27 mouse cellular contexts compared by ENCODE assay signal in genomic region chr16:8848309-8849068, GRCm38 (mm10). TPM values are rescaled to one million over a fixed set of nuclear protein-coding genes. Genes with fewer than 3 reads are reported as not detected.
DNase-seq lines count a peak whose midpoint lies in the region; ATAC-seq and TF ChIP-seq lines count a peak whose summit lies in the region.
"Had no signal": no experiment of that assay in that cellular context is flagged by ENCODE, and none has a peak within 500 bp of the region (broad histone marks: within the 10 kb centered on the region; RNA-seq: fewer than 3 reads in every experiment).

No protein-coding gene starts in this region.

- no peaks in the 10 kb centered on the region for H3K27me3 ChIP-seq in kidney, adult 2 months (replicated peaks; ENCODE audit: control insufficient read depth, insufficient read depth, low read length)
- H3K27me3 ChIP-seq: embryonic facial prominence, embryonic 12.5 days; neural tube, embryonic 15.5 days had no signal

- 62% methylated on average over 4 of the region's 4 CpGs for WGBS in kidney, adult 2 months

- H3K36me3 ChIP-seq in kidney, adult 2 months (ENCODE audit: control insufficient read depth, insufficient read depth, low read length): peaks cover 22% of the 10 kb centered on the region

- H3K4me3 ChIP-seq in kidney, adult 2 months (ENCODE audit: insufficient read depth, low read depth, low read length): no peak overlapping the region
- H3K4me3 ChIP-seq: embryonic facial prominence, embryonic 12.5 days; erythroblast, embryonic 14.5 days; neural tube, embryonic 15.5 days had no signal

- peak; percentile 68 for ATAC-seq in inflammation-experienced regulatory T-cells, adult 6 months
- ATAC-seq: forebrain, embryonic 16.5 days had no signal

- DNase-seq in kidney, adult 2 months: no peak
- DNase-seq in kidney, adult 18-20 months: no peak
- peak; percentile 53 for DNase-seq in 416B (ENCODE audit: low read depth)
- peak; percentile 24 for DNase-seq in CD4-positive helper T cell, adult 2 months (ENCODE audit: low read depth, low spot score)
- DNase-seq in c-Kit-positive CD71-positive TER-119-positive erythroid progenitor cells, embryonic 14.5 days (ENCODE audit: low spot score): no peak
- DNase-seq in layer of hippocampus, postnatal 10 days (ENCODE audit: low spot score in 2 of 2): no peak
- DNase-seq: adrenal gland, adult 2 months; adrenal gland, postnatal 36 days; cerebellum, adult 8-10 months; cerebellum, postnatal 36 days; gastrocnemius, postnatal 14 days; kidney, adult 9 months; kidney, postnatal 10 days; layer of hippocampus, adult 9-11 months; lung, postnatal 10 days; midbrain, embryonic 14.5 days; retina, postnatal 1 day; right cerebral cortex, postnatal 14 days; thymus, postnatal 4 days had no signal

- TF ChIP-seq POLR2A in kidney, adult 2 months (IDR thresholded peaks at IDR 0.05; ENCODE audit: low read depth, low read length): no peak

- peaks cover 19% of the 10 kb centered on the region for H3K4me1 ChIP-seq in kidney, adult 2 months (ENCODE audit: control insufficient read depth, insufficient read depth, low read length)
- H3K4me1 ChIP-seq: embryonic facial prominence, embryonic 12.5 days had no signal

- TF ChIP-seq CTCF in kidney, adult 2 months (conservative IDR thresholded peaks at IDR 0.05; ENCODE audit: insufficient read depth, insufficient read length, low read depth, low read length): no peak

- peak overlapping the region; percentile 38; the same call in 1 of the 2 replicates for H3K27ac ChIP-seq in kidney, adult 2 months (ENCODE audit: insufficient read depth, low read depth, low read length)
- H3K27ac ChIP-seq: embryonic facial prominence, embryonic 12.5 days; hindbrain, embryonic 14.5 days; liver, embryonic 14.5 days; macrophage; neural tube, embryonic 15.5 days had no signal

RNA-seq across cellular contexts. Expression of gene 1810013L24Rik, which starts 18.6 kb away (rescaled TPM):
- 18.3 and 24.2 TPM in 2 replicates for polyA plus RNA-seq in kidney, adult 2 months (2012; rRNA removed)
- 10 to 100 TPM; 17.9 to 21.0 (median 20.3) TPM for polyA plus RNA-seq in inflammation-experienced regulatory T-cells, adult 6 months (2017; shearing (Covaris generic))
- 100 to 1,000 TPM; 119 to 135 TPM for total RNA-seq in layer of hippocampus, postnatal 10 days (2021)

RNA-seq across cellular contexts. Expression of gene Usp7, which starts 56.4 kb away (rescaled TPM):
- 20.6 and 26.2 TPM in 2 replicates for polyA plus RNA-seq in kidney, adult 2 months (2012; rRNA removed)
- polyA plus RNA-seq in inflammation-experienced regulatory T-cells, adult 6 months (2017; shearing (Covaris generic)): 10 to 100 TPM; 27.3 to 48.2 (median 47.7) TPM
- 100 to 1,000 TPM; 153 to 157 TPM for total RNA-seq in layer of hippocampus, postnatal 10 days (2021)

Comparison
In these comparisons a context has a peak if more than half of its experiments do, and no peak if none do; other contexts are left out.
1. DNase-seq: peak in 416B (single experiment) and CD4-positive helper T cell, adult 2 months (single experiment); none in kidney, adult 2 months (single experiment), kidney, adult 18-20 months (single experiment), c-Kit-positive CD71-positive TER-119-positive erythroid progenitor cells, embryonic 14.5 days (single experiment) and layer of hippocampus, postnatal 10 days (0 of 2).